Mouse (Mus musculus): ENCODE data around the gene Scai. TPM values are rescaled to one million over a fixed set of nuclear protein-coding genes. Genes with fewer than 3 reads are reported as not detected.
"Not testable (repeated sequence)": the region's sequence is repeated elsewhere in the genome, so short reads cannot be mapped to it uniquely, and the experiment has no call there.

The Scai gene
- polyA plus RNA-seq, 1 experiment: 9.5 TPM

GRCm38 (mm10) chr2:39142357-39142948 is 48.1 kb downstream of the Scai start:
- H3K27ac ChIP-seq (ENCODE audit: insufficient read depth, low read depth, low read length): no peak overlapping the region
- TF ChIP-seq CTCF (IDR thresholded peaks at IDR 0.05; ENCODE audit: low read depth, low read length): no peak
- no peak for TF ChIP-seq POLR2A (IDR thresholded peaks at IDR 0.05; ENCODE audit: borderline replicate concordance, low read depth, low read length)
- no peak overlapping the region for H3K4me3 ChIP-seq (ENCODE audit: insufficient read depth, low read length)
- peaks cover 11% of the 10 kb centered on the region for H3K4me1 ChIP-seq (ENCODE audit: control insufficient read depth, insufficient read depth, low read length)

- TF ChIP-seq POLR2A (IDR thresholded peaks at IDR 0.05; ENCODE audit: borderline replicate concordance, low read depth, low read length) (no peak), CTCF (IDR thresholded peaks at IDR 0.05; ENCODE audit: low read depth, low read length) (no peak)
- Histone ChIP-seq H3K27ac (ENCODE audit: insufficient read depth, low read depth, low read length) (no peak overlapping the region), H3K4me3 (ENCODE audit: insufficient read depth, low read length) (no peak overlapping the region), H3K4me1 (ENCODE audit: control insufficient read depth, insufficient read depth, low read length) (peaks cover 7% of the 10 kb centered on the region)
These were observed 49.7 kb downstream of the Scai start for GRCm38 (mm10) chr2:39140586-39141455.

GRCm38 (mm10) chr2:39129526-39130326 is 60.8 kb downstream of the Scai start:
- H3K27ac ChIP-seq (ENCODE audit: insufficient read depth, low read depth, low read length): no peak overlapping the region

GRCm38 (mm10) chr2:39124167-39124566 is 66.4 kb downstream of the Scai start:
- no peaks in the 10 kb centered on the region for H3K4me1 ChIP-seq (ENCODE audit: control insufficient read depth, insufficient read depth, low read length)
- no peak for TF ChIP-seq CTCF (IDR thresholded peaks at IDR 0.05; ENCODE audit: low read depth, low read length)
- no peak for TF ChIP-seq POLR2A (IDR thresholded peaks at IDR 0.05; ENCODE audit: borderline replicate concordance, low read depth, low read length)
- no peak overlapping the region for H3K4me3 ChIP-seq (ENCODE audit: insufficient read depth, low read length)
- no peak overlapping the region for H3K27ac ChIP-seq (ENCODE audit: insufficient read depth, low read depth, low read length)

More at GRCm38 (mm10) chr2:39129526-39130326, 60.8 kb downstream of the Scai start:
- Histone ChIP-seq H3K4me3 (ENCODE audit: insufficient read depth, low read length) (no peak overlapping the region), H3K4me1 (ENCODE audit: control insufficient read depth, insufficient read depth, low read length) (no peaks in the 10 kb centered on the region)
- TF ChIP-seq POLR2A (IDR thresholded peaks at IDR 0.05; ENCODE audit: borderline replicate concordance, low read depth, low read length) (no peak), CTCF (IDR thresholded peaks at IDR 0.05; ENCODE audit: low read depth, low read length) (no peak)

- no peaks in the 10 kb centered on the region for H3K4me1 ChIP-seq (ENCODE audit: control insufficient read depth, insufficient read depth, low read length)
- no peak for TF ChIP-seq CTCF (IDR thresholded peaks at IDR 0.05; ENCODE audit: low read depth, low read length)
- TF ChIP-seq POLR2A (IDR thresholded peaks at IDR 0.05; ENCODE audit: borderline replicate concordance, low read depth, low read length): no peak
- no peak overlapping the region for H3K4me3 ChIP-seq (ENCODE audit: insufficient read depth, low read length)
- no peak overlapping the region for H3K27ac ChIP-seq (ENCODE audit: insufficient read depth, low read depth, low read length)
These were observed 69.4 kb downstream of the Scai start for GRCm38 (mm10) chr2:39121137-39121536.

GRCm38 (mm10) chr2:39116583-39116982 is 74.0 kb downstream of the Scai start:
- Histone ChIP-seq H3K27ac (ENCODE audit: insufficient read depth, low read depth, low read length) (no peak overlapping the region), H3K4me1 (ENCODE audit: control insufficient read depth, insufficient read depth, low read length) (peaks cover 12% of the 10 kb centered on the region), H3K4me3 (ENCODE audit: insufficient read depth, low read length) (no peak overlapping the region)
- no peak for TF ChIP-seq CTCF (IDR thresholded peaks at IDR 0.05; ENCODE audit: low read depth, low read length)
- no peak for TF ChIP-seq POLR2A (IDR thresholded peaks at IDR 0.05; ENCODE audit: borderline replicate concordance, low read depth, low read length)

GRCm38 (mm10) chr2:39114093-39114492 is 76.4 kb downstream of the Scai start:
- peaks cover 17% of the 10 kb centered on the region for H3K4me1 ChIP-seq (ENCODE audit: control insufficient read depth, insufficient read depth, low read length)
- TF ChIP-seq POLR2A (IDR thresholded peaks at IDR 0.05; ENCODE audit: borderline replicate concordance, low read depth, low read length) (no peak), CTCF (IDR thresholded peaks at IDR 0.05; ENCODE audit: low read depth, low read length) (no peak)
- H3K4me3 ChIP-seq (ENCODE audit: insufficient read depth, low read length): no peak overlapping the region
- H3K27ac ChIP-seq (ENCODE audit: insufficient read depth, low read depth, low read length): no peak overlapping the region

GRCm38 (mm10) chr2:39110514-39110913 is 80.0 kb downstream of the Scai start:
- no peak for TF ChIP-seq CTCF (IDR thresholded peaks at IDR 0.05; ENCODE audit: low read depth, low read length)
- no peak for TF ChIP-seq POLR2A (IDR thresholded peaks at IDR 0.05; ENCODE audit: borderline replicate concordance, low read depth, low read length)
- H3K4me3 ChIP-seq (ENCODE audit: insufficient read depth, low read length): no peak overlapping the region
- peaks cover 17% of the 10 kb centered on the region for H3K4me1 ChIP-seq (ENCODE audit: control insufficient read depth, insufficient read depth, low read length)
- H3K27ac ChIP-seq (ENCODE audit: insufficient read depth, low read depth, low read length): no peak overlapping the region

- not testable (repeated sequence) for H3K27ac ChIP-seq (ENCODE audit: insufficient read depth, low read depth, low read length); H3K4me3 ChIP-seq (ENCODE audit: insufficient read depth, low read length)
- H3K4me1 ChIP-seq (ENCODE audit: control insufficient read depth, insufficient read depth, low read length): peaks cover 13% of the 10 kb centered on the region
These were observed 80.8 kb downstream of the Scai start for GRCm38 (mm10) chr2:39109712-39110111.

GRCm38 (mm10) chr2:39099951-39100350 is 90.6 kb downstream of the Scai start:
- H3K4me1 ChIP-seq (ENCODE audit: control insufficient read depth, insufficient read depth, low read length); H3K4me3 ChIP-seq (ENCODE audit: insufficient read depth, low read length); H3K27ac ChIP-seq (ENCODE audit: insufficient read depth, low read depth, low read length): not testable (repeated sequence)
